Mouse (Mus musculus) thymus, postnatal 10 days (tissue): ENCODE data around the gene Mmab.
A peak's percentile ranks its signal among the peaks of the same experiment; 100 is the strongest.

Source experiments
- DNase-seq, 2 experiments: peaks; one replicate each; pipeline ENCODE4 v3.0.0; 2021; ENCODE audit warnings: low spot score in 2 of 2

Mmab gene

GRCm38 (mm10) chr5:114443566-114444367 lies at the start of gene Mmab, which contains the start of gene Mvk:
TSS of gene Mmab (minus strand) at chr5:114444060.
TSS of gene Mvk (plus strand) at chr5:114444269.
- DNase-seq = peak; percentile 95 to 96

- DNase-seq = no peak
Observed at GRCm38 (mm10) chr5:114490241-114490640, 46.4 kb upstream of the Mmab start.

GRCm38 (mm10) chr5:114489570-114489969 lies 45.7 kb upstream of the Mmab start:
- DNase-seq = no peak

GRCm38 (mm10) chr5:114485685-114486084 lies 41.8 kb upstream of the Mmab start:
- no peak for DNase-seq

- DNase-seq = peak in 1 of 2 experiments; percentile 26
Observed at GRCm38 (mm10) chr5:114482587-114483011, 38.7 kb upstream of the Mmab start.

GRCm38 (mm10) chr5:114478267-114478666 lies 34.4 kb upstream of the Mmab start:
- DNase-seq = no peak

GRCm38 (mm10) chr5:114474741-114475491 lies 31.1 kb upstream of the Mmab start:
- DNase-seq = no peak

GRCm38 (mm10) chr5:114470359-114470758 lies 26.5 kb upstream of the Mmab start:
- no peak for DNase-seq

- DNase-seq = no peak
Observed at GRCm38 (mm10) chr5:114468007-114468406, 24.1 kb upstream of the Mmab start.

- DNase-seq = no peak
Observed at GRCm38 (mm10) chr5:114467430-114467829, 23.6 kb upstream of the Mmab start.

GRCm38 (mm10) chr5:114467019-114467418 lies 23.2 kb upstream of the Mmab start:
- DNase-seq = no peak

GRCm38 (mm10) chr5:114465641-114466040 lies 21.8 kb upstream of the Mmab start:
- DNase-seq = peak in 1 of 2 experiments; percentile 29

GRCm38 (mm10) chr5:114464561-114464960 lies 20.7 kb upstream of the Mmab start:
- DNase-seq = no peak

GRCm38 (mm10) chr5:114462067-114463040 lies 18.5 kb upstream of the Mmab start:
- no peak for DNase-seq

- peak; percentile 71 to 89 for DNase-seq
Observed at GRCm38 (mm10) chr5:114461238-114461637, 17.4 kb upstream of the Mmab start.

- DNase-seq = no peak
Observed at GRCm38 (mm10) chr5:114456995-114457605, 13.2 kb upstream of the Mmab start.

GRCm38 (mm10) chr5:114456287-114456686 lies 12.4 kb upstream of the Mmab start:
- DNase-seq = no peak

GRCm38 (mm10) chr5:114449011-114449410 lies 5.2 kb upstream of the Mmab start:
- no peak for DNase-seq

GRCm38 (mm10) chr5:114444368-114444692 lies 470 bp upstream of the Mmab start:
- no peak for DNase-seq

GRCm38 (mm10) chr5:114435588-114435987 lies 8.3 kb downstream of the Mmab start:
- no peak for DNase-seq

- no peak for DNase-seq
Observed at GRCm38 (mm10) chr5:114434359-114434758, 9.5 kb downstream of the Mmab start.
